Mouse (Mus musculus): ENCODE measurements around the gene Inka2.
"Not testable (repeated sequence)": the region's sequence is repeated elsewhere in the genome, so short reads cannot be mapped to it uniquely, and the experiment has no call there.

Inka2 gene

DNA sequence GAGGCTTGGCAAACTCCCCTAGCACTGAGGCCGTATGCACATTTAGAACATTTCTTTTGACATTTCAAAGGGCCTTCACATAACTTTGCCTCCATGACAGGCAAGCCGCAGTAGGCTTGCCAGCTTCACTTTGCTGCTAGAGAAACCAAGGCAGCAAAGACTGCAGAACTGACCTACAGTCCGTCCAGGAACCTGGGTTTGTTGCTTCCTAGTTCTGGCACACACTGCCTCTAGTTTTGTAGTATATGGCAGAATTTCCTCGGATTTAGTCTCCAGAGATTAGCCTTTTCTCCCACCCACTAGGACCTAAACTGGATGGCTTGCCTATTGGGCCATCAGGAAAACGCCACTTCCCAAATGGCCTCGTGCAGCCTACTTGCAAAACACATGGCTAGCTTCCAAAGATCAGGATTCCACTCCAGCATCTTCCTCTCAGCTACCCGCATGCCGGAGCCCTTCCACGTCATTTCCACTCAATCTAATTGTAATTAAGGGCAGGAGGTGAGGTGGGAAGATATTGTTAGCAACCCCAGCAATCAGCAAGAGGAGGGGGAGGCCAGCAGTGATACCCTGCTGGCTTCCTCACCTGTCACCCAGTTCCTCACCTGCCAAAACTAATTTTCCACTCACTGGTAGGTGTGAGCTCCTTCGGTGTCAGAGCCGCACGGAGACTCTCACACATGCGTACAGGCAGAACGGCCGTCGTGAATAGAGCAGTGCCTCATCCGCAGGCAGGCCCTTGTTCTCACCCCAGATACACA is 7.8 kb upstream of the Inka2 start:
- no peak for DNase-seq (ENCODE audit: low spot score)

DNA sequence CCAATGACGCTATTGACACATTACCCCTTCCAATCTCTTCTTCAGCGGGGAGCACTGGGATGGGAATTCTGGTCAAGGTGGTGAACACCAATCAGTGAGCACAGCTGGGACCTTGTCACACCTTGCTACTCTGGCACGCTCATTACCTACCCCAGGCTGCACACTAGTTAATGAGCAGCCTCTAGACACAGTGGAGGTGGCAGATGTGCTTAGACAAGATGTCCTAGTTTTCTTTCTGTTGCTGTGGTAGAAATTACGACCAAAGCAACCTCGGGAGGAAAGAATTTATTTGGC is 7.3 kb upstream of the Inka2 start:
- no peak for DNase-seq (ENCODE audit: low spot score)

DNA sequence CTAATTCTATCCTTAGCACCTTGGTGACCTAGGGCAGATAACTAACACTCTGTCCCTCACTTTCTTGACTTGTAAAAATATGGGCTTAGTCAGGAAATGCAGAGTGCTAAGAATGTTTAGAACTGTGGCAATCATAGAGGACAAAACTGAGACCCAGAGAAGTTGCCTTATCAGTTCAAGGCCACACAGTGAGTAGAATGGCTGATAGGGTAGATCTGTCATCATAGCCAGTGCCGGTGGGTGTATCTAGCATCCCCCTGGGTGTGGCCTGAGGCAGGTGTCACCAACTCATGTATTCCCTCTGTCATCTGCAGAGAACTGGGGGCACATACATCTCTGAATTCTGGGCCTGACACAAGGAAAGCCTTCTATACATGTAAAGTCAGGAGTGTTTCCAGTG is 6.1 kb upstream of the Inka2 start:
- DNase-seq (ENCODE audit: low spot score): no peak

DNA sequence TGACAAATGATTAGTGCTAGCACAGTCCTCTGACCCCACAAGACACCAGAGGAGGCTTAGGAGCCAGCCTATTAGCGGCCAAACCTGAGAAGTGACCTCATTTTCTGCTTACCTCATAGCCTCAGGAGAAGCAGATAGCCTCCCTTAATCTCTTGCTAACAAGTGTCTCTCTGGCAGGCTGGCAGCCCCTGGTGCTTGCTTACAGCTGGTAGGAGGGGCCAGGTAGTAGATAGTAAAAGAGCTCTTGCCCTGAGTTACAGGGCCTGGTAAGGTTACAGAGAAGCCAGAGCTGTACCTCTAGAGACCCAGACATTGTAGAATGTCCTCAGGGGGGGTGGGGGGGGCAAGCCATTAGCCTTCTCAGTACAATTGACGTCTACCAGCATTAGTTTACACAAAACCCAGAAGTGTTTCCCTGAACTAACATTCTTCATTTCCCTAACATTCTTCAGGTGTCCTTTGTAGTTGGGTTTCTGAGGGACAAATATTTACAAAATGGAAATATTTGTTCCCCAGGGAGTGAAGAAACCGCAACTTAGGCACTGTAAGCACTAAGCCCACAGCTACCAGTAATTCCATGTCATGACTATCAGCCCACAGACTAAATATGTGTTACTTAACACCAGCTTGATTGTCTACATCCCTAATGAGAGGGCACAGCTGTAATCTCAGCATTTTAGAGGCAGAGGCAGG is 5.0 kb upstream of the Inka2 start:
- no peak for DNase-seq (ENCODE audit: low spot score)

DNA sequence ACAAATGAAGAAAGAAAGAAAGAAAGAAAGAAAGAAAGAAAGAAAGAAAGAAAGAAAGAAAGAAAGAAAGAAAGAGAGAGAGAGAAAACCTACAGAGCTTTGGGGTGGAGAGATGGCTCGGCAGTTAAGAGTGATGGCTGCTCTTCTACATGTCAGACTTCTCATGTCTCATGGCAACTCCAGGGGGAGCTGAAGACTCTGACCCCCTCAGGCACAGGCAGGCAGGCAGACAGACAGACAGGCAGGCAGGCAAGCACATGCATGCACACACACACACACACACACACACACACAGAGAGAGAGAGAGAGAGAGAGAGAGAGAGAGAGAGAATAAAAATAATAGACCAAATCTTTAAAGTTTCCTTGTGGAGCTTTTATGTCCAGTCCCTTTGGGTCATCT is 3.6 kb upstream of the Inka2 start:
- not testable (repeated sequence) for DNase-seq (ENCODE audit: low spot score)

DNA sequence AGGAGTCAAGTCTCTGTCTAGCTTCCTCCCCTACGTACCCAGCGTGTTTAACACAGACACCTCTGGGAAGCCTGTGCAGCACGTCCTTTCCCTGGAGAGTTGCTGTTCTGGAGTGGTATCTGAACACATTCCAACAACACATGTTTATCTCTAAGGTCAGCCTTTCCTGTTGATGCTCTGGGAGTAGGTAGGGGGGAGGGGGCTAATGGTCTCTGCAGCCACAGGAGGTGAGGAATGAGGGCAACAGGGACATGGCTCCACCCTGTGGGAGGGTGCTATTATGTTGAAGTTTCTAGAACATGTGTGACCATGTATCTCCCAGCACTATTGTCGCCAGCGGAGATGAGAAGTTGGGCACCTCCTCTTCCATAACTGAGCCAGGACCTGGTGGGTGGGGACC is 3.0 kb upstream of the Inka2 start:
- DNase-seq (ENCODE audit: low spot score): no peak

DNA sequence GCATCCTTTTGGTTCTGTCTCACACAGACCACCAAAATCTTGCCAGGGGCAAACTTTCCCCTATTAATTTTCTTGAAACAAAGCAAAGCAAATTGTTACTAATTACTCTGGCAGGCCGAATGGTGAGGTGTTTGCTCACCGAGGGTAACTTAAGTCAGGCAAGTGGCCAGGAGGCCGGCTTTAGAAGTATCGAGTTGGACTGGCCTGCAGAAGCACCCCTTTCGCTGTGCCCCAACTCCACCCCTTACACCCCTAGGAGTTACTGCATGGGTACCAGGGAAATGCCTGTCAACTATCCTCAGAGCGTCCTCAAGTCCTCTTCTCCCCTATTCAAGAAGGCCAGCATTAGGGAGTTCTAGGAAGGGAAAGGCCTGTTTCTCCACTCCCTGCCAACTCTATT is 828 bp upstream of the Inka2 start:
- DNase-seq (ENCODE audit: low spot score): no peak

DNA sequence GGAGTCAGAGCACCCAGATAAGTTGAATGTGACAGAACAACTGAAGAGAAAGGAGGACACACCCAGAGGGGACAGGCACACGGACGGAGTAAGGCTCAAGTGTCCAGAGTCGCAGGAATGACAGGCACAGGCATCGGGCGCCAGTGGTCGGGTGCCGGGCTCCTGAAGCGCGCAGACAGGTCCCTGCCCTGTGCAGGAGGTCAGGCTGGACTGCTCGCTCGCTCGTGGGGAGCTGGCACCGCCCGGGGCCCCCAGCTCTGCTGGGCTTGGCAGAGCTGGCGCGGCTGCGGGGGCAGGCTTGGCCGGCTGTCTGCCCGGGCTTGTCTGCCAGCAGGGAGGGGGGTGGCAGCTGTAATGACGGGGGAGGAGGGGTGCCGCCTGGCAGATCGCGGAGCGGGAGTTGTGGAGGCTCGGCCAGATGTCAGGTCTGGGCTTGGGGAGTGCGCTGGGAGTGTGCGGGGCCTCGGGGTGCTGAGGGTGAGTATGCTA is 706 bp downstream of the Inka2 start:
- peak; percentile 57 for DNase-seq (ENCODE audit: low spot score)

DNA sequence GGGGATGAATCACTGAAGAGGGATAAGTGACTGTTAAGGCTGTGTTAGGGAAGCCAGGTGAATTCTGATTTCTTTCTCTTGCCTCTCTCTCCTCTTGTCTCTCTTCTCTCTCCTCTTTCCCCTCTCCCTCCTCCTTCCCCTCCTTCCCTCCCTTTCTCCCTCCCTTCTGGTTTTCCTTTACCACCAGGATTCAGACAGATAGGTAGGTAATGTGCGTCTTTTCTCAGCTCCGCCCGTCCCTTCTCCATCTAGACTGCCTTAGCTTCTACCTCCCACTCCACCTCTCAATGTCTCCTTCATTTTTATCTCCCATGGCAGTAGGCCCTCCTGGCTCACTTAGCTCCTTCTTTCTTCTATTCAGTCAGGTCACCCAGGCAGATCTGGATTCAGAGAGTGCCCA is 1.2 kb downstream of the Inka2 start:
- DNase-seq (ENCODE audit: low spot score): no peak

DNA sequence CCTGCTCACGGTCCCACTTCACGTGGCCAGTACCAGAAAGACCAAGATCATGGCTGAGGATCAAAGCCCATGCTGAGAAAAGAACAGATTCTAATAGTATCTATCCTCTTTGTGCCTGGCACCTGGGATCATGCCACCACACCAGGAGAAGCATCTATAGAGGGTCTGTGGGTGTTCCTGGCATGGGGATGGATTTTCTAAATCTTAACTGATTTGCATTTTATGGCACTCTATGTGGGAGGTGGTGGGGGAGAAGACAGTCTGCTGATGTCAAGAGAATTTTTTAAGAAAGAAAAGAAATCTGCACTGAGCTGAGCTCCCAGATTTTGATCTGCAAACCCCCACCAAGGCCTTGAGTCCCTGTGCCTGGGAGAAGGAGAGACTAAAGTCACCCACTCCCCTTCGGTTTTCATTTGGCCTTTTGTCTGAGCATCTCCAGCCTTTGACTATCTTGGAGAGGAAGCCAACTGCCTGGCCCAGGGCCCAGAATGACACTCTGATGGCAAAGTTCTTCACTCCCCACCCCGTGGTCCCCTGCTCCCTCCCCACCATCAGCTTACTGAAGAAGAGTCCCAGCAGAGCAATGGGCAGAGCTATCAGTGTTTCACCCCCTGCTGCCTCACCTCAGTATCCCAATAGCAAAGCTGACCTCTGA is 2.1 kb downstream of the Inka2 start:
- no peak for DNase-seq (ENCODE audit: low spot score)

DNA sequence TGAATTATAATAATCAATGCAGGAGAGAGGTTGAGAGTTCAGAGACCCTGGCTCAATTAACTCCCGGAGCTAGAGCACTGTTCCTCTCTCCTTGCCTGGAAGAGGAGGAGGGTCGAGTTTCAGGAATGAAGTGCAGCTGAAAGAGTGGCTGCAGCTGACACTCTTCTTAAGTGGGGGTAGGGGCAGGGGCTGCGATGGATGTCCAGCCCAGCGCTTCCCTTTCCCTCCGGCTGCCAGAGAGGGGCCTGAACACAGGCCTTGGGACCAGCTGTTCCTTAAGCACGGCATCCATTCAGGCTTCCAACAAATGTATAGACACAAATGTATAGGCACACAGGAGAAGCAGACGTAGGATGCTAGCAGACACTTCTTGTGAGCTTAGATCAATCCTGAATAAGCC is 3.2 kb downstream of the Inka2 start:
- no peak for DNase-seq (ENCODE audit: low spot score)

DNA sequence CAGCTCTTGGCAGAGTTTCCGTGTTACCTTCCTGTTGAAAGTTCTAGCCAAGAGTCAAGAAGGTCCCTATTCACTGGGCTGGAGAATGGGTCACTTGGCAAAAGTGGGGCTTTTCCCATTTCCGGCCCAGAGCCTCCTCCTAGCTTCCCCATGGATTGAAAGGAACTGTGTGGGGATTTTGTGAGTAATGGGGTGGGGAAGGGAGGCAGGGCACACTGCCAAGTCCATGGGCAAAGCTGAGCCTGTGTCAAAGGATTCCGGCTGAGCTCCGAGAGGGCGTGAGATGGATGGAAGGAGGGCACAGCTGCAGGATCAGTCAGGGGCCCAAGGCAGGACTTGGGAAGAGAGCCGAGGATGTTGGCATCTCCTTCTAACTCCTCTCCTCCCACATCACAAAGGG is 5.8 kb downstream of the Inka2 start:
- no peak for DNase-seq (ENCODE audit: low spot score)

DNA sequence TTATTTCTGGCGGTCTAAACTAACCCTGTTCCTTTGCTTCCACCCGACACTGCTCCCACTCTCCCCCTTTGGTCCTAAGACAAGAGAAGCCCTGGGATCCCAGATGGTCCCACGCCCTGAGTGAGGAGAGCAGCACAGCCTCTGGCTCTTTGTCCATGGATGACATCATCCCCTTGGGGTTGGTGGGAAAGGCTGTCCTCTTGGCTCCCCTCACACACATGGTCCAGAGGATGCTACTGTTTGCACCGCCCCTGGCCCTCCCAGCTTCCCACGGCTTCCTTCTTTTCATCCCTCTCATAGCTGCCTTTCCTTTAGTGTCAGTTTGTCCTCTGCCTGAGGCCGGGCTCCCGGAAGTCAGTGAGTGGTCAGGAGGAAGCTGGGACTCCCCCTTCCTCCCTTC is 7.3 kb downstream of the Inka2 start:
- DNase-seq (ENCODE audit: low spot score): no peak

DNA sequence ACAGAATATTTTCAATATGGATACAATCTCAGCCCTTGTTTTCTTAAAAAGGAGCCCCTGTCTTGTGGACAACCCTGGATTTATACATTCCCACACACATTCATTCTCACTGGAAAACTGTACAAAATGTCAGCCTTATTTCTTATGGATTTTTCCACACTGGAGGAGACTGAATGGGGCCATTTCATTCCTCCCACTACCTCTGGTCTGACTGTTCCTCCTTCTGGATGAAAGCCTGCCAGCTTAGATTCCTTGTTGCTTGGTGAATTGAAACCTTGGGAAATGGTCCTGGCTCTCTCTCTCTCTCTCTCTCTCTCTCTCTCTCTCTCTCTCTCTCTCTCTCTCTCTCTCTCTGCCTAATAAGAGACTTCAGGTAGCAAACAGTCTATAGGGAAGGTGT is 8.4 kb downstream of the Inka2 start:
- no peak for DNase-seq (ENCODE audit: low spot score)

DNA sequence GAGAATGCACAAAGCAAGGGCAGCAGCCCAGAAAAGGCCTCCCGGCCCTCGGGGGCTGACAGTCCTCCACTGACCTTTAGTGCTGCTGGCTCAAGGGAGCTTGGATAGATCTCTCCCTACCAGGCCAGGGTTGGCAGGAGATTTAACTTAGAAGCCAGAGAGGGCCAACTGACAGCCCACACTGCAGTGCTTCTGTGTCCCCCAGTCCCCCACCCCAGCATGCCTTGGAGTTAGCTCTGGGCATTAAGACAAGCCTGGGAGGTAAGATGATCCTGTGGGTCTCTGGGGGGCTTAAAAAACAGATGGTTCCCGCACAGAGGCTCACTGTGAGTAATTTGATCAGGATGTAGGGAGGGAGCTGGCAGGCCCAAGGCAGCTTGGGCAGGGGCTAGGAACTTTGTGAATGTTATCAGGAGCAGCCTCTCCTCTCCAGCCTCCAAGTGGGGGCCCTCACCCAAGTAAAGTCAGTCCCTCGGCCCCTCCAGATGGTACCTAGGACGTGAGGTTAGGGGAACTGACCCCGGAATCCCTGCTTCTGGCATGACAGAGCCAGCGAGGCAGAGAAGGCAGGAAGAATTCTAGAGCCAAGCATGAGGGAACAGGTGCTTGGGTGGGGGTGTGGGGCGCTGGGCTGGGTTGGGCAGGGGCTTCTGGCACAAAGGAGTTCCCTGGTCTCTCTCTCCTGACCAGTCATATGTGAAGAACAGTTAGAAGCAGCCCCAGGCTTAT is 9.9 kb downstream of the Inka2 start:
- DNase-seq (ENCODE audit: low spot score): no peak

DNA sequence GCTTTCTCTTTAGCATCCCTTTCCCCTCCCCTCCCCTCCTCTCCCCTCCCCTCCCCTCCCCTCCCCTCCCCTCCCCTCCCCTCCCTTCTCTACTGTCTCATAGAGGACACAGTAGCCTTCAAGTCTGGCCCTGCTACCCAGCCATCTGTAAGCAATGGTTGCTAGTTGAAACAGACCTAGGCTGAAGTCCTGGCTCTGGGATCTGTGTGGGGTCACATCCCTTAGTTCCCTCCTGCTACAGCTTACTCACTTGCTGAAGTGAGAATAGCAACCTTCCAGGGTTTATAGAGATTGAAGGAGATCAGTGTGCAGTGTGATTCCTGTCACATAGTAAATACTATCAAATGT is 10.4 kb downstream of the Inka2 start:
- no peak for DNase-seq (ENCODE audit: low spot score)

DNA sequence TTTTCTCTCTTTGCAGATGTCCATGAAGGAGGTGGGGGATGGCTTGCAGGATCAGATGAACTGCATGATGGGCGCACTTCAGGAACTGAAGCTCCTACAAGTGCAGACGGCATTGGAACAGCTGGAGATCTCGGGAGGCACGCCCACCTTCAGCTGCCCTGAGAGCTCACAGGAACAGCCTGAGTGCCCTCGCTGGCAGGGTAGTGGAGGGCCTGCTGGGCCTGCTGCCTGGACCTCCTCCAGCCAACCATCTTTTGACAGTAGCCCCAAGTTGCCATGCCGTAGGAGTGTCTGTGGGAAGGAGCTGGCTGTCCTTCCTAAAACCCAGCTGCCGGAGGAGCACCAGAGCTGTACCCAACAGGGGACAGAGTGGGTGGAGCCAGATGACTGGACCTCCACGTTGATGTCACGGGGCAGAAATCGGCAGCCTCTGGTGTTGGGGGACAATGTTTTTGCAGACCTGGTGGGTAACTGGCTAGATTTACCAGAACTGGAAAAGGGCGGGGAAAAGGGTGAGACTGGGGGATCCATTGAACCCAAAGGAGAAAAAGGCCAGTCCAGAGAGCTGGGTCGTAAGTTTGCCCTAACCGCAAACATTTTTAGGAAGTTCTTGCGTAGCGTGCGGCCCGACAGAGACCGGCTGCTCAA is 12.1 kb downstream of the Inka2 start:
- DNase-seq (ENCODE audit: low spot score): no peak

DNA sequence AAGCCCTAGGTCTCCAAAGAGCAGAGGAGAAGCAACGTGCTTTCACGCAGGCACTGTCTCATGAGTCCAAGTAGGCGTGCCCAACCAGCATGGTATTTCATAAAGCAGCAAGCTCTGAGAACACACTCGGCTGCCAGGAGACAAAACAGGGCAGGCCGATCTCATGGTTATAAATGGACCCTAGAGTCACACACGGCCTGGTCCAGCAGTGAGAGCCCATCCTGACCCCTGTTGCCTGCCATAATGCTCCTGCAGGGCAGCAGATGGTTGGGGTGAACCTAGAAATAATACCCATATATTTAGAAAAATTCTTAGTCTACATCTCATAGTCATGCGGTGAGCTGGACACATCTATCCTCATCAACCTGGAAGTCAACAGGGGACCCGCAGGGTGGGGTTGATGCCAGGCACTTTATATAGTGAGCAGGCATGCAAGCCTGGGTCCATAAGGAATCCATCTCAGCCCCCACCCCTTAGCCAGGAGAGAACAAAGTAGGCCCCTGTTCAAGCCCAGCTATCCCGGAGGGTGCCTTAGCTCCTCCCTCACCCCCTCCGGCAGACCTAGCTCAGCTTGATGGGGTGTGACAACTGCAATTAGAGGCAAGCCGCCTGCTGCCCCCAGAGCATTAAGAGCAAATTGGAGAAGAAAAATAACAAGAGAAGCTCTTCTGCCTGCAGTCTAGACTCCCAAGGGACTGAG is 13.6 kb downstream of the Inka2 start:
- DNase-seq (ENCODE audit: low spot score): no peak

DNA sequence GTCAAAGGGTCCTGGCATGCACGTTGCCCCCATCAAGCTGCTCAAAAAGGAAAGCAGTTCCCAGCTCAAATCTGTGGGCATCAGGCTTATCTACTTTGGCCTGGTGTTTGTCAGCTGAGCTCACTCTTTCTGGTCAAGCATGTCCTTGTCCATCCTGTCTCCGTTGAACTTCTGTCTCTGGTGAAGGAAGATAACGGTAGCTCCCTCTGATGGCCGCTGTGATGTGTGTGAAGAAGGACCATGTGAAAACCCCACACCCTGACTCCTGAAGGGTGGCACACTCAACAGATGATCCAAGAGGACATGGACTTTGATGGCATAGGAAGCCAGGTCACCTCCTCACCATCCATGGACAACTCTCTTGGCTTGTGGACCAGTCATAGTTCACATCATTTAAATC is 14.3 kb downstream of the Inka2 start:
- DNase-seq (ENCODE audit: low spot score): no peak

DNA sequence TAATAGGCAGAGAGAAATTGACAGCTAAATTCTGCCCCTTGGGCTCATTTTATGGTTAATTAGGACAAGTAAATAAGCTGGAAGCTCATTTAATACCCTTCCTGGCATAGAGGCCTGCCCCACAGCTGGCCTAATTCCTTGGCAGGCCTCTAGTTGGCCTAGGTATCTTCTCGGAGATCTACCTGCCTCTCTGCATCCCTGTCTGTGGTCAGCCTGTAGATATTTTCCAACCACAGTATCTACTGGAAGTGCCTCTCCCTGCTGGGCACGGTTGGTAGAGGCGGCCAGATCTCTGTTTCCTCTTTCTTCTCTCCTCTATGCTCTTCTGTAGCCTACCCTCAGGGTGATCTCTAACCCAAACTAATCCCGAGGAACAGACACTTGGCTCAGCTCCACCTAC is 15.6 kb downstream of the Inka2 start:
- no peak for DNase-seq (ENCODE audit: low spot score)

DNA sequence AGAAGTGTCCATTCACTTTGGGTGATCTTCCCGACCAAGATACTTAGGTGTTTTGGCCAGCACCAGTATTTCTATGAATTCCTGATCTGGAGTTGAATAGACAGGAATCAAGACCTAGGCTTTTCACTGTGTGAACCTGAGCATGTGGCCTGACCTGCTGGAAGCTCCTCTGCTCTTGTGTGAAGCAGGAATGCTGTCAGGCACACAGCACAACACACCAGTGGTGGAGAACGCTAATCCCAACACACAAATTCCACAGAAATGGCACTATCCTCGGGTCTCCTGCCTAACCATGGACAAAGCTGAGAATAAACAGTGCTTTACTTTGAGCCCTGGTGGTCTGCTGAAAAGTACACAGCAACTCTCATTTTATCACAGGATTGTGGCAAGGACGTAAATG is 16.1 kb downstream of the Inka2 start:
- no peak for DNase-seq (ENCODE audit: low spot score)

DNA sequence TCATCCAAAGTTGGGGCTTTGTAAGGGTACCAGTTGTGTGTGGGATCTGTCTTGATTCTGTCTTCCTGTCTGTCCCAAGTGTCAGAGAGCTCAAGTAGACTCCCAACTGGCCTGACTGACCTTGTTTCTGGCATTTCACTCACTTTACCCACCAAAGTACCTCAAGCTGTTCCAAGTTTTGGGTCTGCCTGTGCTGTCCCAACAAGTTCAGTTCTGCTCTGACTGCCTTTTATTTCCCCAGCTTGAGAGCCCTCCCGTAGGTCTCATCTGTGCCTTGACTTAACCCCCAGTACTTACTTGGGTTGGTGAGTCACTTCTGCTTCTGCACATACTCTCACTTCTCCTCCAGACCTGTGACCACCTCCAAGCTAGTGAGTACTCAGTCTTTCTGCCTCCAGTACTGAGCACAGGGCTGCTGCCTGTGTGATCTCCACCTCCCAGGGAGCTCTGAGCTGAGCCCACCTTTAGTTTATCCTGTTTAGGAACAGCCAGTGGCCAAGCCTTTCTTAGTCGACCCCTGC is 17.3 kb downstream of the Inka2 start:
- DNase-seq (ENCODE audit: low spot score): no peak
